Mouse (Mus musculus) right cerebral cortex, adult 18-20 months (tissue): ENCODE data around the gene Ajap1.

Experiments used
- DNase-seq: peaks from one replicate; pipeline ENCODE4 v3.0.0; 2022; ENCODE audit warnings: mixed read lengths

Gene Ajap1

GRCm38 (mm10) chr4:153482459-153483338, at the start of gene Ajap1:
Gene Ajap1 (minus strand): TSS chr4:153482811.
- peak; percentile 86 for DNase-seq

GRCm38 (mm10) chr4:153530536-153530935, 47.9 kb upstream of the Ajap1 start:
- DNase-seq = no peak

GRCm38 (mm10) chr4:153521601-153522000, 39.0 kb upstream of the Ajap1 start:
- no peak for DNase-seq

GRCm38 (mm10) chr4:153519888-153520287, 37.3 kb upstream of the Ajap1 start:
- DNase-seq = no peak

- DNase-seq = no peak
Measured at GRCm38 (mm10) chr4:153519289-153519688, 36.7 kb upstream of the Ajap1 start.

GRCm38 (mm10) chr4:153515786-153516185, 33.2 kb upstream of the Ajap1 start:
- no peak for DNase-seq

- no peak for DNase-seq
Measured at GRCm38 (mm10) chr4:153514071-153514470, 31.5 kb upstream of the Ajap1 start.

- DNase-seq = no peak
Measured at GRCm38 (mm10) chr4:153511530-153511929, 28.9 kb upstream of the Ajap1 start.

GRCm38 (mm10) chr4:153501936-153502335, 19.3 kb upstream of the Ajap1 start:
- no peak for DNase-seq

GRCm38 (mm10) chr4:153492444-153492843, 9.8 kb upstream of the Ajap1 start:
- DNase-seq = no peak

GRCm38 (mm10) chr4:153489116-153489515, 6.5 kb upstream of the Ajap1 start:
- no peak for DNase-seq

- DNase-seq = no peak
Measured at GRCm38 (mm10) chr4:153485913-153486312, 3.3 kb upstream of the Ajap1 start.

GRCm38 (mm10) chr4:153484392-153484791, 1.8 kb upstream of the Ajap1 start:
- DNase-seq = peak; percentile 84

- DNase-seq = no peak
Measured at GRCm38 (mm10) chr4:153481361-153482234, 1.0 kb downstream of the Ajap1 start.

- peak; percentile 81 for DNase-seq
Measured at GRCm38 (mm10) chr4:153480551-153481262, 1.9 kb downstream of the Ajap1 start.

GRCm38 (mm10) chr4:153479144-153479543, 3.5 kb downstream of the Ajap1 start:
- no peak for DNase-seq

- DNase-seq = no peak
Measured at GRCm38 (mm10) chr4:153473480-153474252, 8.9 kb downstream of the Ajap1 start.

- no peak for DNase-seq
Measured at GRCm38 (mm10) chr4:153469712-153470111, 12.9 kb downstream of the Ajap1 start.

GRCm38 (mm10) chr4:153459934-153460333, 22.7 kb downstream of the Ajap1 start:
- DNase-seq = peak; percentile 88

- no peak for DNase-seq
Measured at GRCm38 (mm10) chr4:153459503-153459902, 23.1 kb downstream of the Ajap1 start.

GRCm38 (mm10) chr4:153458821-153459220, 23.8 kb downstream of the Ajap1 start:
- no peak for DNase-seq

- no peak for DNase-seq
Measured at GRCm38 (mm10) chr4:153453496-153453895, 29.1 kb downstream of the Ajap1 start.
